Mouse (Mus musculus): ENCODE measurements around the gene Odf3b. TPM values are rescaled to one million over a fixed set of nuclear protein-coding genes. Genes with fewer than 3 reads are reported as not detected.

The Odf3b gene
- 0.54 and 1.00 TPM in 2 replicates for polyA plus RNA-seq (2014; fragmentation: Nextera tagmentation; extraction: Ambion mirVana)

DNA sequence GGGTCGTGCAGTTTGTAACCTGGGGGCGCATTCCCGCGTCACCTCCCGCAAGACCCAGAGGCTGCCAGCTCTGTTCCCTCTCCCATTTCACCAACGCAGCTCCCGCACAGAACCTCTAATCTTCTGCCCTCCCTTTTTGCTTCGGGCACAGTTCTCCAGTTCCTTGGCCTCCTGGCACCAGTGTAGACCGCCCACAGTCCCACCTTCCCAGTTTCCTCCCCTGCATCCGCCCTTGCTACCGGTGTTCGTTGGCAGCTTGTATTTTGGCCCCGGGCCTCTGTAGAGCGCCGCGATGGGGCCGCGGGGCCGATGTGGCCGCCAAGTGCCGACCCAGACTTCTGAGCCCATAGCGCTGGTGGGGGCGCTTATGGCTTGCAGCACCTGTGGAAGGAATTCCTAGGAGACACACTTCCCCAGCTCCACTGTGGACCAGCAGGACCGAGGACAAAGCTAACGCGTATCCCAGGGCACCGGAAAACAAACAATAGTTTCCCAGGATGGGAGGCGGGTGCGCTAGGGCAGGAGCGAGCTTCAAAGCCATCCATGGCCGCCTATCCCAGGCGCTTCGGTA lies at the start of gene Odf3b:
TSS of gene Odf3b (minus strand) at position 452 of the 571 bp plus-strand sequence.
- Histone ChIP-seq H3K27me3 (ENCODE audit: control insufficient read depth, insufficient read depth, low read length) (peaks cover 46% of the 10 kb centered on the region), H3K4me1 (ENCODE audit: control insufficient read depth, insufficient read depth, low read length) (peaks cover 19% of the 10 kb centered on the region), H3K36me3 (ENCODE audit: control insufficient read depth, insufficient read depth, low read length) (no peaks in the 10 kb centered on the region), H3K9me3 (replicated peaks; ENCODE audit: control insufficient read depth, low read length) (no peaks in the 10 kb centered on the region), H3K27ac (ENCODE audit: low read depth, low read length) (no peak within 1 kb of the TSS), H3K4me2 (peak within 1 kb of the TSS; percentile 75), H3K4me3 (ENCODE audit: low read depth, low read length) (peak within 1 kb of the TSS; percentile 48), H3K9ac (ENCODE audit: low read depth, low read length) (peak within 1 kb of the TSS; percentile 54)
- no peak for ATAC-seq (replicated peaks; ENCODE audit: insufficient number of reproducible peaks, low FRiP score, low TSS enrichment)
- WGBS (ENCODE audit: insufficient replicate concordance): 2% methylated on average over 33 of the region's 33 CpGs

DNA sequence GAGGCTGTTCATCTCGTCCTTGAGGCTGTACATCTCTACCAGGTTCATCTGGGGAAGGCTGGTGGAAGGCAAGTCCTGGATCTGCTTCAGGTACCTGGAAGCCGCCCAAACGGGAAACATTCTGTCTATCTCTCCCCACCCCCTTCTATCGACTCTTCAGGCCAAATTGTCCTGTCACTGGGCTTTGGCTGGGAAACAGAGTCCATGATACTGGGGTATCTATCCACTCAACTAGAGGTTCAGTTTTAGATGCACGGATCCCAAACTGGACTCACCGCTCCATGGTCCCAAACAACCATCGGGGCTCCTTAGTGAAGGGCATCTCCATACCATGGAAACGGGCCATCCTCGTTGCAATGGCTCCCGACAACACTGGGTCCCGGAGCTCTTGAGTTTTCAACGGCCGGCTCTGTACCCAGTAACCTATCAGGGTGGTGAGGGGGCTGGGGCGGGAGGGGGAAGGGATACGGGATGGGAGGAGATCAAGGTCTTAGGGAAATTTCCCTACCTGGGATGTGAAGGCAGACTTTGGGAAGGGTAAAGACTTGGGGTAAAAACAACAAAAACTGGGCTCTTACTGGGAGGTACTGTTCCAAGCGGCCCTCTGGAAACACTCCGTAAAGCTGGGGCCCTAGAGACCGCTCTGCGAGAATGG lies 49.2 kb upstream of the Odf3b start:
- H3K27me3 ChIP-seq (ENCODE audit: control insufficient read depth, insufficient read depth, low read length): no peaks in the 10 kb centered on the region
- no peak for ATAC-seq (replicated peaks; ENCODE audit: insufficient number of reproducible peaks, low FRiP score, low TSS enrichment)
- peak overlapping the region; percentile 92 for H3K9ac ChIP-seq (ENCODE audit: low read depth, low read length)
- H3K9me3 ChIP-seq (replicated peaks; ENCODE audit: control insufficient read depth, low read length): no peaks in the 10 kb centered on the region
- WGBS (ENCODE audit: insufficient replicate concordance): 78% methylated on average over 19 of the region's 19 CpGs
- H3K36me3 ChIP-seq (ENCODE audit: control insufficient read depth, insufficient read depth, low read length): peaks cover 7% of the 10 kb centered on the region; the same call in 1 of the 2 replicates
- H3K4me3 ChIP-seq (ENCODE audit: low read depth, low read length): peak overlapping the region; percentile 83
- H3K4me2 ChIP-seq: peak overlapping the region; percentile 89
- peaks cover 29% of the 10 kb centered on the region for H3K4me1 ChIP-seq (ENCODE audit: control insufficient read depth, insufficient read depth, low read length)
- no peak overlapping the region for H3K27ac ChIP-seq (ENCODE audit: low read depth, low read length)

DNA sequence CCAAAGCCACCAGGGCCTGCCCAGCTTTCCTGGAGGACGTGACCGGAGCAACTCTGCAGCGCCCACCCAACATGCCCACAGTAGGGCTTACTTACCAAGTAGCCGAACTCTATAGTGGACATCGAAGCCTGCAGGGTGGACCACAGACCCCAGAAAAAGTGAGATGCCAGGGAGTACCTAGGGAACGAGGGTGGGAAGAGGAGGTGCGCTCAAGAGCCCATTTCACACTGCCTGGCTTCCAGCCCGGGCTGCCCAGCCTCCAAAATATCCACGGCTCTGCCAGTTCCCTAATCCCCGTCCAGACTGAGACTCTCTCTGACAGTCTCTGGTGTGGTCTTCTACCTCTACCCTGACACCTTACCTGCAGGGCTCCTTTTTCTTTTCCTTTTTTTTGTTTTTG lies 47.6 kb upstream of the Odf3b start:
- whole genome bisulfite sequencing (ENCODE audit: insufficient replicate concordance): 88% methylated on average over 10 of the region's 10 CpGs
- no peak overlapping the region for H3K4me3 ChIP-seq (ENCODE audit: low read depth, low read length)
- no peaks in the 10 kb centered on the region for H3K27me3 ChIP-seq (ENCODE audit: control insufficient read depth, insufficient read depth, low read length)
- ATAC-seq (replicated peaks; ENCODE audit: insufficient number of reproducible peaks, low FRiP score, low TSS enrichment): no peak
- peaks cover 7% of the 10 kb centered on the region; the same call in 1 of the 2 replicates for H3K36me3 ChIP-seq (ENCODE audit: control insufficient read depth, insufficient read depth, low read length)
- peaks cover 29% of the 10 kb centered on the region for H3K4me1 ChIP-seq (ENCODE audit: control insufficient read depth, insufficient read depth, low read length)
- no peak overlapping the region for H3K4me2 ChIP-seq
- peak overlapping the region; percentile 84 for H3K27ac ChIP-seq (ENCODE audit: low read depth, low read length)
- no peaks in the 10 kb centered on the region for H3K9me3 ChIP-seq (replicated peaks; ENCODE audit: control insufficient read depth, low read length)
- no peak overlapping the region for H3K9ac ChIP-seq (ENCODE audit: low read depth, low read length)

DNA sequence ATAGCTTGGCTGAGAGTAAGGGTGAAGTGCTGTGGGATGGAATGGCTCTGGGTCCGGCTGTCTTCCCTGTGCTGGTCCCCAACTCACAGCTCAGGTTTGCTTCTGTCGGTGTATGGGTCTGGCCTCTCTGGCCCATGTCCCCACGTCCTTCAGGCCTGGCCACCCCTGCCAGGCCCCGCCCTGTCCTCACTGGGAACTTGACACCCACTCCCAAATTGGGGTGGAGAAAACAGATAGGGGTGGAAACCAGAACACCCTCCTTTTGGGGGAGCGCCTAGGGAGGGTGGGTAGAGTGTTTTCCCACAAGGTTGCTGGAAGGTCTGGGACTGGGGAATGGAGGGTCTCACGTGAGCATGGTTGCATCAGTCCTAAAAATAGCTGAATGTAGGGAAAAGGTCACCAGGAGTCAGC lies 46.6 kb upstream of the Odf3b start, which contains the start of gene Cpt1b:
TSS of gene Cpt1b (minus strand) at position 153 of the 411 bp plus-strand sequence.
- peak; percentile 40 for ATAC-seq (replicated peaks; ENCODE audit: insufficient number of reproducible peaks, low FRiP score, low TSS enrichment)

DNA sequence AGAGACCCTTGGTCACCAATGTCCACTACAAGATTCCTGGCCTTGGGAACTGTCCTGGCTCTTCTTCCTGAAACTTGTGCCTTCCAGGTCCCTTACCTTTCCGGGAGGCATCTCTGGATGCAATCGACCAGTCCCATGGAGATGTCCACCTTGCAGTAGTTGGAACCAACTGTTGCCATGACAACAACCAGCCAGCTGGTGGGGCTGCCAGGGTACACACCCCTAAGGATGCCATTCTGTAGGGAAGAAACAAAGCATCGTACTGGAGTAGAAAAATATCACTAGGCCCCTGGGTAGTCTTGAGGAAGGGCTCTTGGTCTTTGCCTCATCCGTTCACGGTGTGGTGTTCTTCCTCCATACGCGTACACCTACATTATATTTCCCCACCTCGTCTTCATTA lies 45.5 kb upstream of the Odf3b start:
- no peaks in the 10 kb centered on the region for H3K27me3 ChIP-seq (ENCODE audit: control insufficient read depth, insufficient read depth, low read length)
- peaks cover 13% of the 10 kb centered on the region for H3K36me3 ChIP-seq (ENCODE audit: control insufficient read depth, insufficient read depth, low read length)
- peak overlapping the region; percentile 44 for H3K4me3 ChIP-seq (ENCODE audit: low read depth, low read length)
- H3K4me1 ChIP-seq (ENCODE audit: control insufficient read depth, insufficient read depth, low read length): peaks cover 25% of the 10 kb centered on the region
- H3K9me3 ChIP-seq (replicated peaks; ENCODE audit: control insufficient read depth, low read length): no peaks in the 10 kb centered on the region
- peak overlapping the region; percentile 84; the same call in 1 of the 2 replicates for H3K27ac ChIP-seq (ENCODE audit: low read depth, low read length)
- ATAC-seq (replicated peaks; ENCODE audit: insufficient number of reproducible peaks, low FRiP score, low TSS enrichment): no peak
- WGBS (ENCODE audit: insufficient replicate concordance): 78% methylated on average over 8 of the region's 8 CpGs
- H3K4me2 ChIP-seq: peak overlapping the region; percentile 63
- no peak overlapping the region; the same call in 1 of the 2 replicates for H3K9ac ChIP-seq (ENCODE audit: low read depth, low read length)

More for the DNA sequence above, 46.6 kb upstream of the Odf3b start, which contains the start of gene Cpt1b:
- Histone ChIP-seq H3K27me3 (ENCODE audit: control insufficient read depth, insufficient read depth, low read length) (no peaks in the 10 kb centered on the region), H3K4me3 (ENCODE audit: low read depth, low read length) (peak within 1 kb of the TSS; percentile 44), H3K4me1 (ENCODE audit: control insufficient read depth, insufficient read depth, low read length) (peaks cover 29% of the 10 kb centered on the region), H3K36me3 (ENCODE audit: control insufficient read depth, insufficient read depth, low read length) (peaks cover 7% of the 10 kb centered on the region; the same call in 1 of the 2 replicates), H3K9ac (ENCODE audit: low read depth, low read length) (peak within 1 kb of the TSS; percentile 81), H3K4me2 (peak within 1 kb of the TSS; percentile 63), H3K9me3 (replicated peaks; ENCODE audit: control insufficient read depth, low read length) (no peaks in the 10 kb centered on the region), H3K27ac (ENCODE audit: low read depth, low read length) (peak within 1 kb of the TSS; percentile 84)
- WGBS (ENCODE audit: insufficient replicate concordance): 16% methylated on average over 6 of the region's 6 CpGs

DNA sequence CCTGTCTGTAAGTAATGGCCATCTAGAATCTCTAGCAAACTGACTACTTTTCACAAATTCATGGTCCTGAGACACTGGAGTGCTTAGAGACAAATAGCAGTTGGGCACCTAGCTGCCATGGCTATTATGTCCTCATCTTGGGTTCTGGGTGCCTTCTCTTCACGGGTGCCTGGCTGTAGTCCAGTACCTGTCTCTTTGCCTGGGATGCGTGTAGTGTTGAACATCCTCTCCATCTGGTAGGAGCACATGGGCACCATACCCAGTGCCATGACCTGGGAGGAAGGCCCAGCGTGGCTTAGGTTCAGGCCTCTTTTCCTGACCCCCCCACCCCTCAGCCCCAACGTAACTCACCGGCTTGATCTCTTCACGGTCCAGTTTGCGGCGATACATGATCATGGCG lies 42.9 kb upstream of the Odf3b start:
- Histone ChIP-seq H3K4me2 (no peak overlapping the region), H3K9ac (ENCODE audit: low read depth, low read length) (no peak overlapping the region), H3K27ac (ENCODE audit: low read depth, low read length) (no peak overlapping the region), H3K27me3 (ENCODE audit: control insufficient read depth, insufficient read depth, low read length) (no peaks in the 10 kb centered on the region), H3K4me1 (ENCODE audit: control insufficient read depth, insufficient read depth, low read length) (peaks cover 20% of the 10 kb centered on the region), H3K4me3 (ENCODE audit: low read depth, low read length) (no peak overlapping the region), H3K9me3 (replicated peaks; ENCODE audit: control insufficient read depth, low read length) (no peaks in the 10 kb centered on the region), H3K36me3 (ENCODE audit: control insufficient read depth, insufficient read depth, low read length) (peaks cover 13% of the 10 kb centered on the region)
- 93% methylated on average over 9 of the region's 9 CpGs for WGBS (ENCODE audit: insufficient replicate concordance)
- no peak for ATAC-seq (replicated peaks; ENCODE audit: insufficient number of reproducible peaks, low FRiP score, low TSS enrichment)

DNA sequence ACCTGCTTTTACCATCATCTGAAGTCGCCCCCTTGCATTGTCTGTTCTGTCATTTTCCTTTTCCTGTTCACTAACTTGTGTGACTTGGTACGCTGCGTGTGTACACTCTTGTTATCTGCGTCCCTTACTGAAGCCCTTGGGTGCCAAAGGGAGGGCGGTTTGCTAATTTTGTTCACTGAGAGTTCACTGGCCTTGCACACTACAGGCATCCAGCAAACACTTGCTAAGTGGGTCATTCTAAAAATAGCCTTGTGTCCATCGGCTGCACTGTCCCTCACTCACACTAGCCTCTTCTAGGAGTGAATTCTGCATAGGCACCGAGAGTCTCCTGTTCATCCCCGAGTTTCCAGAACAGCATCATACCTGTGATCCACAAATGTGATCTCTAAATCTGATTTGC lies 36.2 kb upstream of the Odf3b start:
- 56% methylated on average over 8 of the region's 8 CpGs for WGBS (ENCODE audit: insufficient replicate concordance)
- peak overlapping the region; percentile 75 for H3K27ac ChIP-seq (ENCODE audit: low read depth, low read length)
- no peaks in the 10 kb centered on the region for H3K9me3 ChIP-seq (replicated peaks; ENCODE audit: control insufficient read depth, low read length)
- peak; percentile 57 for ATAC-seq (replicated peaks; ENCODE audit: insufficient number of reproducible peaks, low FRiP score, low TSS enrichment)
- no peaks in the 10 kb centered on the region for H3K27me3 ChIP-seq (ENCODE audit: control insufficient read depth, insufficient read depth, low read length)
- H3K9ac ChIP-seq (ENCODE audit: low read depth, low read length): no peak overlapping the region
- no peak overlapping the region for H3K4me3 ChIP-seq (ENCODE audit: low read depth, low read length)
- H3K4me1 ChIP-seq (ENCODE audit: control insufficient read depth, insufficient read depth, low read length): peaks cover 3% of the 10 kb centered on the region
- no peak overlapping the region for H3K4me2 ChIP-seq
- H3K36me3 ChIP-seq (ENCODE audit: control insufficient read depth, insufficient read depth, low read length): peaks cover 14% of the 10 kb centered on the region; the same call in 1 of the 2 replicates

DNA sequence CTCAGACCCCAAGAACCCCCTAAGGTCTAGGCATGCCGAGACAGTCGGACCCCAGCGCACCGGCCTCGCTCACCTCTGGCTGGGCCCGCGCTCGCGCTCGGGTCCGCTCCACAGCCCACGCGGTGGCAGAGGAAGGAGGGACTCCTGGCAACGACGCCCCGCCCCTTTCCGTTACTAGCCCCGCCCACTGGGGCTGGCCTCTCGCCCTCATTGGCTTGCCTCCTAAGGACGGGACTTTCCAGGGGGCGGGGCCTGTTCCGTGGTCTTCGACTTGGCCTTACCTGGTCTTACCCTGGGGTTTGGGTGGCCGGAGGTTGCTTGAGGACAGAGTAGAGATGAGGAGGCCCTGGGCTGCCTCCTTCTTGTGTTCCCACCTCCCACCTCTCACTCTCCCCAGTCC lies 31.0 kb upstream of the Odf3b start, which contains the start of gene Syce3:
TSS of gene Syce3 (minus strand) at position 386 of the 400 bp plus-strand sequence.
- Histone ChIP-seq H3K9me3 (replicated peaks; ENCODE audit: control insufficient read depth, low read length) (peaks cover 7% of the 10 kb centered on the region; the same call in 1 of the 2 replicates), H3K4me1 (ENCODE audit: control insufficient read depth, insufficient read depth, low read length) (no peaks in the 10 kb centered on the region), H3K36me3 (ENCODE audit: control insufficient read depth, insufficient read depth, low read length) (no peaks in the 10 kb centered on the region), H3K4me3 (ENCODE audit: low read depth, low read length) (no peak within 1 kb of the TSS), H3K27me3 (ENCODE audit: control insufficient read depth, insufficient read depth, low read length) (no peaks in the 10 kb centered on the region), H3K9ac (ENCODE audit: low read depth, low read length) (no peak within 1 kb of the TSS), H3K4me2 (no peak within 1 kb of the TSS), H3K27ac (ENCODE audit: low read depth, low read length) (no peak within 1 kb of the TSS)
- 73% methylated on average over 16 of the region's 24 CpGs for WGBS (ENCODE audit: insufficient replicate concordance)
- peak; percentile 42; the same call in 1 of the 2 replicates for ATAC-seq (replicated peaks; ENCODE audit: insufficient number of reproducible peaks, low FRiP score, low TSS enrichment)

Measured in heart, embryonic 11.5 days (tissue).